In the genomic region with DNA sequence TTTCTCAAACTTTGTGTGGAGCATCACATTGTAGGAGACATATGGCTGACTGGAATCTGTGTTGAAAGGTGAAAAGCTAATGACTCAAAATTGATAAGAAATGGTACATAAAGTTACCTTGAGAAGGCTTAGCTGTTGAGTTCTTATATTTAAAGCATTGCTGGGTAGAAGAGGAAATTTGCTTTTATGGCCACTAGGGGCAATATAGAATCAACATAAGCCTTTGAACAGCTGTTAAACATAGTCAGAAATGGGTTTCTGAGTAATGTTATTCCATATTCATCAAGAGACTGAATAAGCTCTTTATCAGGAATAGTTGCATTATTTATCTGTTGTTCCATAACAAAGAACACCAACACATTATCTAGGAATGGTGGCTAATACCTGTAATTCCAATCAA, we compare ENCODE assay signal across 20 mouse cellular contexts. TPM values are rescaled to one million over a fixed set of nuclear protein-coding genes. Genes with fewer than 3 reads are reported as not detected.
A peak's percentile ranks its signal among the peaks of the same experiment; 100 is the strongest.
DNase-seq lines count a peak whose midpoint lies in the region; ATAC-seq and TF ChIP-seq lines count a peak whose summit lies in the region.
"Had no signal": no experiment of that assay in that cellular context is flagged by ENCODE, and none has a peak within 500 bp of the region (broad histone marks: within the 10 kb centered on the region; RNA-seq: fewer than 3 reads in every experiment).

No protein-coding gene starts in this region.

- no peak overlapping the region for H3K4me3 ChIP-seq in layer of hippocampus, adult 2 months
- H3K4me3 ChIP-seq in stomach, postnatal 0 days (ENCODE audit: low read depth, low read length) = no peak overlapping the region
- H3K4me3 ChIP-seq: embryonic facial prominence, embryonic 12.5 days; hindbrain, embryonic 15.5 days; limb, embryonic 13.5 days; liver, embryonic 13.5 days; lung, embryonic 15.5 days; midbrain, embryonic 10.5 days; stomach, embryonic 15.5 days had no signal

- H3K36me3 ChIP-seq in stomach, postnatal 0 days (ENCODE audit: control insufficient read depth, insufficient read depth, low read length) = no peaks in the 10 kb centered on the region
- H3K36me3 ChIP-seq: embryonic facial prominence, embryonic 12.5 days; hindbrain, embryonic 15.5 days; limb, embryonic 13.5 days; liver, embryonic 13.5 days; lung, embryonic 15.5 days; midbrain, embryonic 10.5 days; stomach, embryonic 15.5 days had no signal

- TF ChIP-seq EP300 in stomach, postnatal 0 days (optimal IDR thresholded peaks at IDR 0.05) = no peak

- no peak overlapping the region for H3K9ac ChIP-seq in stomach, postnatal 0 days (ENCODE audit: low read length)
- H3K9ac ChIP-seq: embryonic facial prominence, embryonic 12.5 days; hindbrain, embryonic 15.5 days; limb, embryonic 13.5 days; liver, embryonic 13.5 days; lung, embryonic 15.5 days; stomach, embryonic 15.5 days had no signal

- no peak for ATAC-seq in CD4-positive, CD25-positive, alpha-beta regulatory T cell, adult 4 months
- ATAC-seq in stomach, postnatal 0 days (ENCODE audit: low FRiP score, low TSS enrichment) = no peak

- no peak overlapping the region for H3K27ac ChIP-seq in layer of hippocampus, adult 2 months
- no peak overlapping the region for H3K27ac ChIP-seq in stomach, postnatal 0 days (replicated peaks)
- H3K27ac ChIP-seq: embryonic facial prominence, embryonic 12.5 days; hindbrain, embryonic 15.5 days; limb, embryonic 13.5 days; liver, embryonic 13.5 days; lung, embryonic 15.5 days; midbrain, embryonic 10.5 days; stomach, embryonic 15.5 days had no signal

- H3K4me2 ChIP-seq in stomach, postnatal 0 days (replicated peaks; ENCODE audit: low read depth) = no peak overlapping the region
- H3K4me2 ChIP-seq: embryonic facial prominence, embryonic 12.5 days; hindbrain, embryonic 15.5 days; limb, embryonic 13.5 days; liver, embryonic 13.5 days; lung, embryonic 15.5 days; stomach, embryonic 15.5 days had no signal

- TF ChIP-seq CTCF in layer of hippocampus, adult 2 months (conservative IDR thresholded peaks at IDR 0.05) = peak; percentile 55
- TF ChIP-seq CTCF in stomach, postnatal 0 days (IDR thresholded peaks at IDR 0.05; ENCODE audit: low read depth) = peak; percentile 48

- H3K27me3 ChIP-seq in stomach, postnatal 0 days (ENCODE audit: control insufficient read depth, insufficient read depth, low read length) = no peaks in the 10 kb centered on the region
- H3K27me3 ChIP-seq: embryonic facial prominence, embryonic 12.5 days; hindbrain, embryonic 15.5 days; limb, embryonic 13.5 days; liver, embryonic 13.5 days; lung, embryonic 15.5 days; stomach, embryonic 15.5 days had no signal

- peak; percentile 7 for DNase-seq in CD4-positive, CD25-positive, alpha-beta regulatory T cell, adult 2 months (ENCODE audit: low read depth, low spot score)
- DNase-seq in layer of hippocampus, adult 2 months (ENCODE audit: low spot score in 2 of 2) = no peak
- DNase-seq in layer of hippocampus, postnatal 10 days (ENCODE audit: low spot score in 2 of 2) = no peak
- peak; percentile 2 for DNase-seq in retina, embryonic 14.5 days (ENCODE audit: low spot score)
- no peak for DNase-seq in retina, postnatal 1 day
- no peak for DNase-seq in stomach, postnatal 0 days (ENCODE audit: low spot score)
- DNase-seq in right cerebral cortex, postnatal 10 days (ENCODE audit: low spot score in 2 of 2) = no peak
- DNase-seq: adrenal gland, postnatal 10 days; cerebellum, adult 18-20 months; cerebellum, postnatal 25 days; heart, postnatal 4 days; kidney, adult 11 months; liver, embryonic 13.5 days had no signal

- no peaks in the 10 kb centered on the region for H3K9me3 ChIP-seq in stomach, postnatal 0 days (ENCODE audit: control insufficient read depth, low read length)
- H3K9me3 ChIP-seq: embryonic facial prominence, embryonic 12.5 days; hindbrain, embryonic 15.5 days; limb, embryonic 13.5 days; liver, embryonic 13.5 days; lung, embryonic 15.5 days; midbrain, embryonic 10.5 days; stomach, embryonic 15.5 days had no signal

- no peaks in the 10 kb centered on the region for H3K4me1 ChIP-seq in stomach, postnatal 0 days (replicated peaks; ENCODE audit: control insufficient read depth, insufficient read depth)
- H3K4me1 ChIP-seq: embryonic facial prominence, embryonic 12.5 days; hindbrain, embryonic 15.5 days; limb, embryonic 13.5 days; liver, embryonic 13.5 days; lung, embryonic 15.5 days; midbrain, embryonic 10.5 days; stomach, embryonic 15.5 days had no signal

RNA-seq across cellular contexts. Expression of a gene that starts 38.2 kb away (rescaled TPM):
- 1 to 10 TPM in 1 of 2 experiments, under 1 TPM in 1; 0.85 to 1.3 TPM for polyA plus RNA-seq in CD4-positive, CD25-positive, alpha-beta regulatory T cell, adult 4 months (2017; shearing (Covaris generic))
- 1 to 10 TPM; 3.4 to 4.6 TPM for total RNA-seq in layer of hippocampus, adult 2 months (2021)
- total RNA-seq in layer of hippocampus, postnatal 10 days (2021) = 1 to 10 TPM; 4.5 to 4.9 TPM
- polyA plus RNA-seq in stomach, postnatal 0 days (2015; fragmentation: Nextera tagmentation; extraction: Ambion mirVana) = 20.7 and 22.8 TPM in 2 replicates

RNA-seq across cellular contexts. Expression of a gene that starts 45.6 kb away (rescaled TPM):
- 1 to 10 TPM; 1.1 to 3.9 TPM for polyA plus RNA-seq in CD4-positive, CD25-positive, alpha-beta regulatory T cell, adult 4 months (2017; shearing (Covaris generic))
- total RNA-seq in layer of hippocampus, adult 2 months (2021) = 10 to 100 TPM; 42.5 to 43.5 TPM
- 10 to 100 TPM; 73.2 to 74.0 TPM for total RNA-seq in layer of hippocampus, postnatal 10 days (2021)
- polyA plus RNA-seq in stomach, postnatal 0 days (2015; fragmentation: Nextera tagmentation; extraction: Ambion mirVana) = 12.0 and 12.7 TPM in 2 replicates

Comparison
In these comparisons a context has a peak if more than half of its experiments do, and no peak if none do; other contexts are left out.
1. DNase-seq: peak in CD4-positive, CD25-positive, alpha-beta regulatory T cell, adult 2 months (single experiment) and retina, embryonic 14.5 days (single experiment); none in layer of hippocampus, adult 2 months (0 of 2), layer of hippocampus, postnatal 10 days (0 of 2), retina, postnatal 1 day (single experiment), stomach, postnatal 0 days (single experiment) and right cerebral cortex, postnatal 10 days (0 of 2).